Mouse (Mus musculus): ENCODE data around the gene Ino80d.

DNA sequence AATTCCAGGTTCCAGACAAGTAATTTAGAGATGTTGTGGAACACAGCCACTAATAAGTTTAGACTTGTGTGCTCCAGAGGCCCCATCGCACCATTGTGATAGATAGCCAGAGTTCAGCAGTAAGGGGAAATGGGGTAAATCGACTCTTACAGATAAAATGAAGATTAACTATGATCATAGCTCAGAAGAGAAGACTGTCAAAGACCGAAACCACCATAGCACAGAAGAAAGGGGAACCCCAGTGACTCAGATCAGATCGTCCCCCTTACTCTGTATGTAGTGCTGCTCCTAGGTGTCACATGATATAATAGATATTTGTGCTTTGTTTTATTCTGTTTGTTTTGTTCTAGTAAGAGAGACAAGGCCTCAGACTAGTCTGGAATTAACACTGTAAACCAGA lies 5.2 kb upstream of the Ino80d start:
- no peak for TF ChIP-seq CTCF (IDR thresholded peaks at IDR 0.05; ENCODE audit: low read depth, low read length)
- no peak for TF ChIP-seq TAL1 (conservative IDR thresholded peaks at IDR 0.05; ENCODE audit: low read depth, low read length)
- TF ChIP-seq POLR2AphosphoS5 (IDR thresholded peaks at IDR 0.05; ENCODE audit: insufficient replicate concordance, low read depth, low read length): no peak
- TF ChIP-seq GATA1 (IDR thresholded peaks at IDR 0.05; ENCODE audit: borderline replicate concordance, low read length): no peak
- no peak for TF ChIP-seq GATA2 (IDR thresholded peaks at IDR 0.05; ENCODE audit: borderline replicate concordance, low read depth, low read length)
